Mouse (Mus musculus) myocyte (in vitro differentiated cells): Measurements from ENCODE around the gene Rnf216.

Experiments
- CEBPB ChIP-seq: IDR thresholded peaks from 2 replicates; pipeline ENCODE4 v1.6.1; 2011; ENCODE audit warnings: mild to moderate bottlenecking, moderate library complexity; ENCODE audit not compliant: poor library complexity, insufficient read depth, severe bottlenecking
- E2F4 ChIP-seq: IDR thresholded peaks from one replicate; pipeline ENCODE4 v1.6.1; 2011; ENCODE audit warnings: mild to moderate bottlenecking, control low read depth, moderate library complexity; ENCODE audit not compliant: insufficient read depth
- MAX ChIP-seq: IDR thresholded peaks from one replicate; pipeline ENCODE4 v1.6.1; 2011; ENCODE audit warnings: low read depth, mild to moderate bottlenecking, control low read depth
- MYOG ChIP-seq, 3 experiments: IDR thresholded peaks; one replicate each; pipeline ENCODE4 v1.6.1; 2011; ENCODE audit warnings: control low read depth in 2 of 3, low read depth in 2 of 3, mild to moderate bottlenecking in 2 of 3; ENCODE audit not compliant: insufficient read length in 2 of 3, control insufficient read depth in 1 of 3, insufficient read depth in 1 of 3
- POLR2A ChIP-seq: IDR thresholded peaks from one replicate; pipeline ENCODE4 v1.6.1; 2011; ENCODE audit warnings: low read depth, mild to moderate bottlenecking, control low read depth, moderate library complexity; ENCODE audit not compliant: insufficient read length
- POLR2AphosphoS2 ChIP-seq: IDR thresholded peaks from one replicate; pipeline ENCODE4 v1.6.1; 2011; ENCODE audit warnings: low read depth, control low read depth; ENCODE audit not compliant: insufficient read length
- REST ChIP-seq: IDR thresholded peaks from one replicate; pipeline ENCODE4 v1.6.1; 2011; ENCODE audit warnings: mild to moderate bottlenecking, control low read depth, moderate library complexity; ENCODE audit not compliant: insufficient read depth, insufficient read length
- SRF ChIP-seq: IDR thresholded peaks from one replicate; pipeline ENCODE4 v1.6.1; 2011; ENCODE audit warnings: low read depth; ENCODE audit not compliant: control insufficient read depth, insufficient read length
- TCF12 ChIP-seq: IDR thresholded peaks from one replicate; pipeline ENCODE4 v1.6.1; 2011; ENCODE audit warnings: mild to moderate bottlenecking, control low read depth; ENCODE audit not compliant: poor library complexity, insufficient read depth, severe bottlenecking
- USF1 ChIP-seq: IDR thresholded peaks from one replicate; pipeline ENCODE4 v1.6.1; 2011; ENCODE audit warnings: low read depth, mild to moderate bottlenecking, control low read depth, moderate library complexity

DNA sequence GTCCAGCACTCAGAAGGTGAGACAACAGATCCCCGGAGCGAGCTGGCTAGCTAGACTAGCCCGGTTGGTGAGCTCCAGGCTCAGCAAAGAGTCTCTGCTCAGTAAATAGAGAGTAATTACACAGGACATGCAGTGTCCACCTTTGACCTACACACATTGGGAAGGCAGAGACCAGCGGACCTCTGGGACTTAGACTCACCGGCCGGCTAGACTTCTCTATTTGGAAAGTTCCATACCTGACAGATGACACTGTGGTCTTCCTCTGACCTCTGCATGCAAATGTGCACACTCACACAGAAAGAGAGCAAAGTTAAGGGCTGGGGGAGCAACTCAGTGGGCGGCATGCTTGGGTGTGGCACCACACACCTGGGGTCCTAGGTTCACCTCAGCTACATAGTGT, 165.3 kb downstream of the Rnf216 start:
- TF ChIP-seq POLR2A (no peak), POLR2AphosphoS2 (no peak), USF1 (no peak), REST (no peak), MYOG (IDR thresholded peaks at IDR 0.05; ENCODE audit: control insufficient read depth in 1 of 3, insufficient read depth in 1 of 3, insufficient read length in 2 of 3, low read depth in 2 of 3) (no peak), E2F4 (no peak), TCF12 (no peak), CEBPB (no peak), MAX (no peak), SRF (no peak)
